Mouse (Mus musculus) lung, postnatal 0 days (tissue): ENCODE results near the gene Dvl2. TPM values are rescaled to one million over a fixed set of nuclear protein-coding genes. Genes with fewer than 3 reads are reported as not detected.

ENCODE experiments used
- ATAC-seq: fragments of 200-750 bp; cut with Nextera tagmentation; 2 replicates; pipeline ENCODE4 v1.8.0; 2017; ENCODE audit warnings: moderate library complexity
- DNase-seq: peaks from one replicate; pipeline ENCODE4 v3.0.0-alpha.2; 2016; ENCODE audit warnings: low spot score
- H3K27ac ChIP-seq: fragments of 300-500 bp; sonication (generic); 2 replicates; pipeline ENCODE4 v1.5.1; 2014; ENCODE audit warnings: antibody characterized with exemption, mild to moderate bottlenecking, low read length, mixed read lengths
- H3K27me3 ChIP-seq: fragments of 300-500 bp; sonication (generic); replicated peaks from 2 replicates; pipeline ENCODE4 v1.6.1; 2014; ENCODE audit warnings: low read length, mixed read lengths; ENCODE audit not compliant: insufficient read depth
- H3K36me3 ChIP-seq: fragments of 300-500 bp; sonication (generic); 2 replicates; pipeline ENCODE4 v1.6.1; 2014; ENCODE audit warnings: low read length, mixed read lengths; ENCODE audit not compliant: insufficient read depth
- H3K4me1 ChIP-seq: fragments of 300-500 bp; sonication (generic); 2 replicates; pipeline ENCODE4 v1.6.1; 2014; ENCODE audit warnings: antibody characterized with exemption, low read depth, low read length, mixed read lengths; ENCODE audit not compliant: insufficient read depth
- H3K4me2 ChIP-seq: fragments of 300-500 bp; sonication (generic); replicated peaks from 2 replicates; pipeline ENCODE4 v1.6.1; 2014; ENCODE audit warnings: low read depth, mild to moderate bottlenecking, low read length, moderate library complexity, mixed read lengths
- H3K4me3 ChIP-seq: fragments of 300-500 bp; sonication (generic); 2 replicates; pipeline ENCODE4 v1.5.1; 2014; ENCODE audit warnings: low read depth, low read length
- H3K9ac ChIP-seq: fragments of 300-500 bp; sonication (generic); replicated peaks from 2 replicates; pipeline ENCODE4 v1.6.1; 2014; ENCODE audit warnings: low read depth, mild to moderate bottlenecking
- H3K9me3 ChIP-seq: fragments of 300-500 bp; sonication (generic); 2 replicates; pipeline ENCODE4 v1.6.1; 2016; ENCODE audit warnings: low read length, mixed read lengths
- CTCF ChIP-seq: IDR thresholded peaks from 2 replicates; pipeline ENCODE4 v1.5.1; 2016; ENCODE audit warnings: antibody characterized with exemption, mild to moderate bottlenecking
- EP300 ChIP-seq: IDR thresholded peaks from 2 replicates; pipeline ENCODE4 v1.6.1; 2016; ENCODE audit warnings: antibody characterized with exemption, mild to moderate bottlenecking, control low read depth
- WGBS: fragments of 180-500 bp; shearing (Covaris S2); extraction: QIAGEN DNeasy Blood & Tissue Kit; methylation state at CpG from one replicate; pipeline ENCODE4 v1.1.7; 2014; 5-methylcytosine and 5-hydroxymethylcytosine counted together
- polyA plus RNA-seq: library from polyadenylated mRNA; unstranded; fragments of >200 nt; fragmentation: Nextera tagmentation; extraction: Ambion mirVana; gene quantifications from 2 replicates; pipeline ENCODE4 v1.2.1, GENCODE M21; 2015

The Dvl2 gene
- polyA plus RNA-seq, 1 experiment from 2014 or later: 14.6 TPM

DNA sequence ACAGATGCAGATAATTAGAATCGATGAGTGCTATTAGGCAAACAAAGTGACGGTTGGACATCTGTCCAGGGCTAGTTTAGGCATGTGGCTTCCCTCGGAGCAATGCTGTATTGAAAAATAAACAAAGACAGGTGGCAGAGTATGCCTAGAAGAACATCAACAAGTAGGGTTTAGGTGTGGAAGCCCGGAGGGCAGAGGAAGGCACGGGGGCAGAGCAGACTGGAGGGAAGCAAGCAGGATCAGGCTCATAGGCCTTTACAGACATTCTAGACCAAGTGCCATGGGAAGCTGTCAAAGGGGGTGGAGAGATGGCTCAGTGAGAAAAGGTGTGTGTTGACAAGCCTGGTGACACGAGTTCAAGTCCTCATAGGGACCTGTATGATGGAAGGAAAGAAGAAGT is 49.0 kb downstream of the Dvl2 start:
- ATAC-seq: no peak
- DNase-seq: no peak
- Histone ChIP-seq H3K4me3 (no peak overlapping the region), H3K36me3 (no peaks in the 10 kb centered on the region), H3K27ac (no peak overlapping the region), H3K4me2 (no peak overlapping the region), H3K9ac (no peak overlapping the region), H3K27me3 (no peaks in the 10 kb centered on the region), H3K4me1 (no peaks in the 10 kb centered on the region), H3K9me3 (no peaks in the 10 kb centered on the region)
- no peak for TF ChIP-seq EP300
- no peak for TF ChIP-seq CTCF
- WGBS: 47% methylated on average over 6 of the region's 6 CpGs

GRCm38 (mm10) chr11:70049816-70050215 is 49.4 kb downstream of the Dvl2 start:
- Histone ChIP-seq H3K9me3 (no peaks in the 10 kb centered on the region), H3K27me3 (no peaks in the 10 kb centered on the region), H3K4me3 (no peak overlapping the region), H3K36me3 (no peaks in the 10 kb centered on the region), H3K9ac (no peak overlapping the region), H3K4me1 (no peaks in the 10 kb centered on the region), H3K4me2 (no peak overlapping the region), H3K27ac (no peak overlapping the region)
- WGBS: 56% methylated on average over 10 of the region's 10 CpGs
- DNase-seq: no peak
- no peak for ATAC-seq
- TF ChIP-seq CTCF (peak; percentile 39), EP300 (no peak)

GRCm38 (mm10) chr11:70053156-70053555 is 52.8 kb downstream of the Dvl2 start:
- WGBS: 50% methylated on average over 7 of the region's 7 CpGs
- TF ChIP-seq CTCF (no peak), EP300 (no peak)
- DNase-seq (no peak), ATAC-seq (no peak)
- no peak overlapping the region for H3K9ac ChIP-seq
- H3K36me3 ChIP-seq: no peaks in the 10 kb centered on the region
- H3K27ac ChIP-seq: no peak overlapping the region
- H3K9me3 ChIP-seq: no peaks in the 10 kb centered on the region
- no peak overlapping the region for H3K4me3 ChIP-seq
- no peaks in the 10 kb centered on the region for H3K4me1 ChIP-seq
- no peak overlapping the region for H3K4me2 ChIP-seq
- no peaks in the 10 kb centered on the region for H3K27me3 ChIP-seq

DNA sequence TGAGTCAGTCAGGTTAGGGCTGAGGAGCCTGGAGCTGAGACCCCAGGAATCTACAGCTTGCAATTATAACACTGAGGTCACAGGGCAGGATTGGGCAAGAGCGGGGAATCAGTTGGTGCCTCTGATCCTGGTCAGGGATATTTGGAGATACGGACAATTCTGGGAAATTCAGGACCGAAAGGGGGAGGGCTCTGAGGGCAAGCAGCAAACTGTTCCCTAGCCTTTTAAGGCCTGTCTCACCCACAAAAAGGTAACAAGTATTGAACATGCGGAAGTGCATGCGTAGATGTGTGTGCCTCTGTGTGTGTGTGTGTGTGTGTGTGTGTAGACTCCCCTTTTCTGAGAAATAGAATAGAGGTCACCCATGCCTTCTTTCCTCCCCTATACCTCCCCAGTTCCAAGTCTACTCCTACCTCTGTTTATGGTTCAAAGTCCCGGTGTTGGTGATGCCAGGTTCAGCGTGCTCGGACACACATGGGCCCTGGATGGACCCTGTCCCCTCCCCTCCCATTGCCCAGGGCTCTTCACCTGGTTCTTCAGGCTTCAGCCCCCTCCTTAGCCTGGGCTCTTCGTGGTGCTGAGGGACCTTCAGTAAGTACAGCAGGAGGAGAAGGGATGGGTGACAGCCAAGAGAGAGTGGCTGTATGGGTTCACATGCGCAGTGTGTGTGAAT is 53.6 kb downstream of the Dvl2 start, which contains the start of gene Asgr1:
Gene Asgr1, plus strand, starts transcription at position 188 of the 673 bp plus-strand sequence.
- no peak for ATAC-seq
- TF ChIP-seq EP300 (no peak), CTCF (no peak)
- Histone ChIP-seq H3K36me3 (no peaks in the 10 kb centered on the region), H3K4me1 (no peaks in the 10 kb centered on the region), H3K27ac (no peak within 1 kb of the TSS), H3K9ac (no peak within 1 kb of the TSS), H3K4me3 (no peak within 1 kb of the TSS), H3K27me3 (no peaks in the 10 kb centered on the region), H3K9me3 (no peaks in the 10 kb centered on the region), H3K4me2 (no peak within 1 kb of the TSS)
- WGBS: 81% methylated on average over 10 of the region's 10 CpGs
- DNase-seq: no peak

- H3K36me3 ChIP-seq: no peaks in the 10 kb centered on the region
- 23% methylated on average over 18 of the region's 18 CpGs for WGBS
- H3K4me1 ChIP-seq: no peaks in the 10 kb centered on the region
- TF ChIP-seq CTCF (peak; percentile 92), EP300 (no peak)
- no peak overlapping the region for H3K27ac ChIP-seq
- ATAC-seq (peak; percentile 67), DNase-seq (peak; percentile 62)
- H3K4me2 ChIP-seq: 0 out of 2 replicates have a peak overlapping the region, but pooled peaks have one; percentile 14
- H3K4me3 ChIP-seq: no peak overlapping the region
- H3K27me3 ChIP-seq: no peaks in the 10 kb centered on the region
- H3K9me3 ChIP-seq: no peaks in the 10 kb centered on the region
- H3K9ac ChIP-seq: no peak overlapping the region
Measured at GRCm38 (mm10) chr11:70055618-70056214, 55.3 kb downstream of the Dvl2 start.

- no peak overlapping the region for H3K9ac ChIP-seq
- no peak overlapping the region for H3K4me2 ChIP-seq
- H3K36me3 ChIP-seq: no peaks in the 10 kb centered on the region
- no peak for ATAC-seq
- 79% methylated on average over 9 of the region's 9 CpGs for WGBS
- no peaks in the 10 kb centered on the region for H3K27me3 ChIP-seq
- H3K4me1 ChIP-seq: no peaks in the 10 kb centered on the region
- no peak for TF ChIP-seq CTCF
- TF ChIP-seq EP300: no peak
- H3K4me3 ChIP-seq: no peak overlapping the region
- no peak overlapping the region for H3K27ac ChIP-seq
- no peak for DNase-seq
- no peaks in the 10 kb centered on the region for H3K9me3 ChIP-seq
Measured at GRCm38 (mm10) chr11:70057805-70058204, 57.4 kb downstream of the Dvl2 start.
